Mouse (Mus musculus) kidney, postnatal 25 days (tissue): ENCODE measurements around the gene Rbfox1.

ENCODE experiments used
- DNase-seq, 2 experiments: peaks; one replicate each; pipeline ENCODE4 v3.0.0; 2021; ENCODE audit warnings: mixed read lengths in 2 of 2

Rbfox1 gene

GRCm38 (mm10) chr16:7425386-7426089, 1540.4 kb downstream of the Rbfox1 start:
- no peak for DNase-seq

DNA sequence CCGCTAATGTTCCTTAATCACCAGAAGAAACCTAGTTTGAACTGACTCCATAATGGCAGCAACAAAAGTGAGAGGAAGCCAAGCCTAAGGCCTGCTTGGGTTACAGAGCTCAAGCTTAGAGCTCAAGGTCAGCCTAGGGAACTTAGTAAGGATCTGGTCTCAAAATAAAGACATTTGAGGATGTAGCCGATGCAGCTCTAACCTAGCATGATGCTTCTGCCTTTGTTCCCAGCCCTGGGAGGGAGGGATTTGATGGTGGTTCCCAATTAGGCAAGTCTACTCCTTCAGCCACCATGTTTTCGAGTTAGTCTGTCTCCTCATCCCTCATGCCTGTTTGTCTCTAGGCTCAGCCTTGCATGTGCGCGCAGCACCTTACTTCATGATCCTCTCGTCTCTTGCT, 1548.1 kb downstream of the Rbfox1 start:
- no peak for DNase-seq

GRCm38 (mm10) chr16:7446791-7447290, 1561.7 kb downstream of the Rbfox1 start:
- peak in 1 of 2 experiments; percentile 32 for DNase-seq

DNA sequence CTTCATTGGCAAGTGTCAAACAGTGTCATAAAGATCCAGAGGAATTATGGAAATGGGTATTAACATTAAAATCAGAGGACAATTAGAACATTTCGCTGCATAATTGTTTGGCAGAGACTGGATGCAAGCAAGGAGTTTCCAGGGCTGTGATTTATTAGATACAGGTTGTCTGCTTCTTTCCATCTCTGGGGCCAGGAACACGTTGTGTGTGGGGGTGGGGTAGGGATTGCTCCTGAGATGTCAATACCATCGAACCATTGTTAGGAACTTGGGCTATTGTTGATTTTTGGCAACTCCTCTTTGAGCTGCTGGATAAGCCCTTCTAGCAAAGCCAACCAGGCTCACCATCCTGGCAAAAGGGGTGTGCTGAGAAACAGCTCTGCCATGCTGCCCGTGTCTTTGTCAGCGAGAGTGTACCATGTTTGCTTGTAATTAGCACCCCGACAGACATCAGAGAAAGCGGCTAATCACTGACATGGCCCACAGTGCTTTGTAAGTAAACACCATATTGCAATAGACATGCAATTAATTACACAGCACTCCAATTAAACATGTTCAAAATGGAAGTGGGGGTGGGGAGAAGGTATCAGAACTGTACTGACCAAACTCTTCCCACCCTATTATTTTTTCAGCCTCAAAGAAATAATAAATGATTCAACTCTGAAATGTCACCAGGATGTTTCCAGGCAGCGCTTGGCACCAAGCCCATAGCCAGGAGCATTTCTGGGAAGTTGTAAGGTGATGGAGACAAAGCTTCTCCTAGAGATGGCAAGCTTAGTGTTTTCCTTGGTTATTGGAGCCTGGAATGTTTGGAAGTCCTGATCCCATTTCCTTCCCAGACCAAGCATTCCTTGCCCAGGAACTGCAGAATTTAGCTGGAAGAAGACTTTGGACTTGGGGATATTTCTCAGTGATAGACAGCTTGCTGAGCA, 1562.8 kb downstream of the Rbfox1 start:
- DNase-seq: peak in 1 of 2 experiments; percentile 18

DNA sequence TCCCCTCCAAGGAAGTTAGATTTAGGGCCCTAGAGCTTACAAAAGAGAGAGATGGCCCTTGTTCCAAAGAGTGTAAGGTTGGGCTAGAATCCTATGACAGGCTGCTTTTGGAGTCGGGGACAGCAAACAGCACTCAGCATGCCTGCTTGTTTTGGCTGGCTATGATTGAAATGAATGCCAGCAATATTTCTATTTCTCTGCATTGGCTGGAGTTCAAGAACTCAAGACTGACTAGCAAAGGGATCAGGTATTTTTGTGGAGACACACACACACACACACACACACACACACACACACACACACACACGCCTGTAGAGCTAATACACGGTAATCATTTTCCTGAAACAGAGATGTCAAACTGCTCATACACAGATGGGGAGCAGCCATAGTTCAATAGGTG, 1566.0 kb downstream of the Rbfox1 start:
- DNase-seq: no peak

GRCm38 (mm10) chr16:7457571-7457970, 1572.4 kb downstream of the Rbfox1 start:
- DNase-seq: no peak
